Mouse (Mus musculus) heart, postnatal 0 days (tissue): ENCODE measurements around the gene Hist1h4i. TPM values are rescaled to one million over a fixed set of nuclear protein-coding genes. Genes with fewer than 3 reads are reported as not detected.

Experiments used
- ATAC-seq: fragments of 200-750 bp; cut with Nextera tagmentation; 2 replicates; pipeline ENCODE4 v1.8.0; 2017; ENCODE audit warnings: low read depth, moderate number of reproducible peaks, moderate library complexity; ENCODE audit not compliant: insufficient read depth
- DNase-seq: peaks from one replicate; pipeline ENCODE4 v3.0.0-alpha.2; 2016; ENCODE audit warnings: low spot score
- H3K27ac ChIP-seq: fragments of 300-500 bp; sonication (generic); 2 replicates; pipeline ENCODE4 v1.5.1; 2014; ENCODE audit warnings: low read depth, mild to moderate bottlenecking
- H3K27me3 ChIP-seq: fragments of 300-500 bp; sonication (generic); 2 replicates; pipeline ENCODE4 v1.6.1; 2014; ENCODE audit warnings: low read length, mixed read lengths; ENCODE audit not compliant: control insufficient read depth, insufficient read depth
- H3K36me3 ChIP-seq: fragments of 300-500 bp; sonication (generic); replicated peaks from 2 replicates; pipeline ENCODE4 v1.6.1; 2014; ENCODE audit warnings: low read length, mixed read lengths; ENCODE audit not compliant: control insufficient read depth, insufficient read depth
- H3K4me1 ChIP-seq: fragments of 300-500 bp; sonication (generic); 2 replicates; pipeline ENCODE4 v1.6.1; 2014; ENCODE audit warnings: antibody characterized with exemption; ENCODE audit not compliant: control insufficient read depth, insufficient read depth
- H3K4me2 ChIP-seq: fragments of 300-500 bp; sonication (generic); 2 replicates; pipeline ENCODE4 v1.6.1; 2014; ENCODE audit warnings: low read depth, mild to moderate bottlenecking, low read length, moderate library complexity
- H3K4me3 ChIP-seq: fragments of 300-500 bp; sonication (generic); 2 replicates; pipeline ENCODE4 v1.5.1; 2014; ENCODE audit warnings: low read depth, low read length
- H3K9ac ChIP-seq: fragments of 300-500 bp; sonication (generic); replicated peaks from 2 replicates; pipeline ENCODE4 v1.6.1; 2014; ENCODE audit warnings: low read depth, low read length, mixed read lengths
- H3K9me3 ChIP-seq: fragments of 300-500 bp; sonication (generic); replicated peaks from 2 replicates; pipeline ENCODE4 v1.6.1; 2016; ENCODE audit warnings: low read length; ENCODE audit not compliant: control insufficient read depth
- CTCF ChIP-seq: IDR thresholded peaks from 2 replicates; pipeline ENCODE4 v1.5.1; 2016; ENCODE audit warnings: antibody characterized with exemption, control low read depth, low read depth
- EP300 ChIP-seq: IDR thresholded peaks from 2 replicates; pipeline ENCODE4 v1.6.1; 2016; ENCODE audit warnings: antibody characterized with exemption, low read depth
- WGBS: fragments of 180-500 bp; shearing (Covaris S2); extraction: QIAGEN DNeasy Blood & Tissue Kit; methylation state at CpG from one replicate; pipeline ENCODE4 v1.1.7; 2014; 5-methylcytosine and 5-hydroxymethylcytosine counted together
- polyA plus RNA-seq: library from polyadenylated mRNA; unstranded; fragments of >200 nt; fragmentation: Nextera tagmentation; extraction: Ambion mirVana; gene quantifications from 2 replicates; pipeline ENCODE4 v1.2.1, GENCODE M21; 2015
- total RNA-seq: library from RNA; depleted of rRNA; stranded (reverse); fragments of >200 nt; gene quantifications from 2 replicates; pipeline ENCODE4 v1.2.3, GENCODE M21; 2014; ENCODE audit warnings: low replicate concordance

Gene Hist1h4i
- total and polyA plus RNA-seq, 2 experiments from 2014 or later, result 4.0 to 29.3 TPM

DNA sequence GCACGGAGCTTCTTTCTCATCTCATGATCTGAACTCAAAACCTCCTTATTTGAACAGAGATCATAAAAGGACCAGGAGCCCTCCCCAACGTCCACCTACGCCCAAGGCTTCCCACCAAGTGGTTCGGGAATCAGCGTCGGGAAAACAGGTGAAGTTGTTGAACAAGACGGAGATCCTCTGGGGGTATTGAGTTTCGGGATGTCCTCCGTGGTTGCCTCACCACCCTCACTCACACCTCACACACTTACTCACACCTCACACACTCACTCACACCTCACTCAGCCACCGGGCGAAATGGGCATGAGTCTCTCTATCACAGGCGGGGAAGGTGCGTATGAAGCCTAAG is 44.3 kb downstream of the Hist1h4i start:
- ATAC-seq (no peak), DNase-seq (no peak)
- H3K9ac ChIP-seq, result no peak overlapping the region
- H3K27ac ChIP-seq, result no peak overlapping the region
- 0 out of 2 replicates have a peak, but pooled peaks cover 3% of the 10 kb centered on the region for H3K4me1 ChIP-seq
- H3K36me3 ChIP-seq, result no peaks in the 10 kb centered on the region
- H3K27me3 ChIP-seq, result peaks cover 87% of the 10 kb centered on the region
- TF ChIP-seq CTCF, result no peak
- no peak for TF ChIP-seq EP300
- peak overlapping the region; percentile 59 for H3K4me2 ChIP-seq
- WGBS, result 3% methylated on average over 13 of the region's 13 CpGs
- H3K9me3 ChIP-seq, result 0 out of 2 replicates have a peak, but pooled peaks cover under 1% of the 10 kb centered on the region
- H3K4me3 ChIP-seq, result peak overlapping the region; percentile 40; the same call in 1 of the 2 replicates

DNA sequence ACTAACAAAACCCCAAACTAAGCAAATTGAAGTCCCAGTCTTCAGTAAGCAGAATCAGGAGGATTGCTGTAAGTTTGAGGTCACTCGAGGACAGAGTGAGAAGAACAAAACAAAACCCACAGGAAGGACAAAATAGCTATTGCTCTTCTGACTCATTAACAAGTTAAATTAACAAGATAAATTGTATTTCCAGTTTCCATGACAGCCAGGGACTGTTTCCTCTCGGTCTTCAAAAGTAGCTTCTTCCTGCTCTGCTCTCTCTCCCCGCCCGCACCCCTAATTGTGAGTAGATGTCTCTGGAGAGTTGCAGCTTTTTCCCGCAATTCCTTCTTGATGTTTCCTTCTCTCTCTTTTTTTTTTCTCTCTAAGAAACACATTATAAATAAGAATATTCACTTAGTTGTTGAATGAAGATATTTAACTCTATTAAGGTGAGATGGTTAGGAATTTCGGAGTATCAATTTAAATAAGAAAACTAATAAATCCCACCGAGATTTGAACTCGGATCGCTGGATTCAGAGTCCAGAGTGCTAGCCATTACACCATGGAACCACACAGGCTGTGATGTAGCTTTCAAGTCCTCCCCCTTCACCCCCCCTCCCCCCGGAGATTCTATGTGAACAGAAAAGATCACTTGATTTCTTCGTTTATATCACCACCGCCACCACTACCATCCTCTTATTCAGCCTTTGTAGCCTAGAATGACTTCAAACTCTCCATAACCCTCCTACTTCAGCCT is 44.9 kb downstream of the Hist1h4i start:
- Histone ChIP-seq H3K27me3 (peaks cover 83% of the 10 kb centered on the region), H3K9ac (no peak overlapping the region), H3K27ac (no peak overlapping the region), H3K36me3 (no peaks in the 10 kb centered on the region), H3K4me3 (peak overlapping the region; percentile 40; the same call in 1 of the 2 replicates), H3K4me1 (0 out of 2 replicates have a peak, but pooled peaks cover 3% of the 10 kb centered on the region), H3K9me3 (peaks cover 6% of the 10 kb centered on the region; the same call in 1 of the 2 replicates), H3K4me2 (peak overlapping the region; percentile 59)
- WGBS, result 5% methylated on average over 12 of the region's 12 CpGs
- DNase-seq (no peak), ATAC-seq (no peak)
- no peak for TF ChIP-seq CTCF
- TF ChIP-seq EP300, result no peak

DNA sequence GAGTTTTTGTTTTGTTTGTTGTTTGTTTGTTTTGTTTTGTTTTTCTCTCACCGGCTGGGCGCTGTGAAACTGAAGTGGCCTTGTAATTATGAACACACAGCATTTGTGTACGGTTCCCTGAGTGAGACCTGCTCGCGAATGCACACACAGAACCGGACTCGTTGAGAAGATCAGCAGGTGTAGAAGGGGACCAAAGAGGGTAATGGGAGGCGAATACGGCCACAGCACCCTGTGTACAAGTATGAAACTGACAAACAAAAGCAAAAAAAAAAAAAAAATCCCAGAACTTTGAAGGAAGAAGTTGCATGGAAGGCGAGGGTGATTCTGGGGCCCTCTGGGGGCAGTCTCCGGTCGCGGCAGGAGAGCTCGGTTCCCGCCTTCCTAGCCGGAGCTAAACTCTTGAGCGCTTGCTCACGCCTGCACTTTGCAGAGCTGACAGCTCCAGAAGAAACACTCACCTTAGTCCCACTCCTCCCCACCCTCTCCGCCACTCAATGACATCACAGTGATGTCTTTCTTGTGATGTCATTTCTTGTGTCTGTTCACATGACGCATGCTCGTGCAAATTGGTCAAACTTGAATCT is 45.7 kb downstream of the Hist1h4i start:
- ATAC-seq, result no peak
- H3K4me1 ChIP-seq, result 0 out of 2 replicates have a peak, but pooled peaks cover 3% of the 10 kb centered on the region
- peak; percentile 40 for DNase-seq
- H3K27me3 ChIP-seq, result peaks cover 74% of the 10 kb centered on the region
- no peak overlapping the region for H3K9ac ChIP-seq
- WGBS, result under 1% methylated on average over 21 of the region's 21 CpGs
- H3K4me2 ChIP-seq, result peak overlapping the region; percentile 59
- H3K36me3 ChIP-seq, result no peaks in the 10 kb centered on the region
- TF ChIP-seq CTCF, result no peak
- TF ChIP-seq EP300, result no peak
- peak overlapping the region; percentile 40 for H3K4me3 ChIP-seq
- no peak overlapping the region for H3K27ac ChIP-seq
- peaks cover 13% of the 10 kb centered on the region; the same call in 1 of the 2 replicates for H3K9me3 ChIP-seq

DNA sequence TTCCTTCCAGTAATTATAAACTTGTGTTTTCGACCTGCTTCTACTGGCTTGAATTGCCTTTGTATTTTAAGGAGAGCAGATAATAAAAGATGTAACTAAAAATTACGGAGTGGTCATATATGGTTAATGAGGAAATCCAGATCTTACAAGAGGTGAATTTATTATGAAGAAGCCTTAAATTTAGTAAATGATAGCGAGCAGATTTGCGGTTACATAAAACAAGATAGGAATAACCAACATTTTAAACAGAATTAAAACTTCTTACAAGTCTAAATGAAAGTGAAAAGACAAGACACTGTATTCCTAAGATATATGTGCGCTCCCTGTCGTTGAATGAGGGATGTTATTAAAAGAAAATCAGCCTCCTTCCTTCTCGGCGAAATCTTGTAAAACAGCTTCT is 46.3 kb downstream of the Hist1h4i start:
- Histone ChIP-seq H3K36me3 (no peaks in the 10 kb centered on the region), H3K9ac (no peak overlapping the region), H3K4me1 (0 out of 2 replicates have a peak, but pooled peaks cover 3% of the 10 kb centered on the region), H3K9me3 (peaks cover 13% of the 10 kb centered on the region; the same call in 1 of the 2 replicates), H3K4me2 (peak overlapping the region; percentile 59), H3K27ac (no peak overlapping the region), H3K4me3 (peak overlapping the region; percentile 40), H3K27me3 (peaks cover 69% of the 10 kb centered on the region)
- peak; percentile 11 for DNase-seq
- 8% methylated on average over 8 of the region's 8 CpGs for WGBS
- no peak for ATAC-seq
- TF ChIP-seq CTCF (no peak), EP300 (no peak)

DNA sequence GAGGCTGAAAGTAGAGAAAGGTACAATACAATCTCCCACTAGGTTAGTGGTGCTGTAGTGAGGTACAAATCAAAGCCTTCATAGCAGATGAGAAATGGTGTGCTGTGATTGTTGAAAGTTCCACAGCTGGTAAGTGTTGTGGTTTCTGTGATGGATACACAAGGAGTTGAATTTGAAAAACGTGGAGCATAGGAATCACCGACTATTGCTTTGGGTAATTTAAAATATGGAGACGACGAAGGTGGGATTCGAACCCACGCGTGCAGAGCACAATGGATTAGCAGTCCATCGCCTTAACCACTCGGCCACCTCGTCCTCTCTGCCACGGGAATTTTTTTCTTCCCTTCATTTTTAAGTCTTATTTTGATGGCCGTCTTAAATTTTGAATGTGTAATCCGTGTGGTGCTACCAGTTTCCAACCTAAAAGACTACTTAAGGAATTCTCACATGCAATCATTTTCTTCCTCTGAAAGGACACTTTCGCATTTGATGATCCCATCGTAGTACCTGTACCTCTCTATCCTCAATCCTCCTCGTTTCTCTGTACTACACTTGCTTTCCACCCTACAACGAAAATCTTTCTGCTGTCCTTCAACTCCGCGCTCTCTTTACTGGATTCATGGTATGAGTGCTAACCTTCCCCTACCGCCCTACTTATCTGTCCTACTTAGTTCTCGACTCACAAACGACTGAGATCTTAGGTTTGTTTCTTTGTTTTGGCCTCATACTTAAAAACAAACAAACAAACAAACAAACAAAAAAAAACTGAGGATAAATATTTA is 47.0 kb downstream of the Hist1h4i start:
- no peak overlapping the region for H3K27ac ChIP-seq
- H3K9me3 ChIP-seq, result peaks cover 13% of the 10 kb centered on the region; the same call in 1 of the 2 replicates
- peaks cover 61% of the 10 kb centered on the region for H3K27me3 ChIP-seq
- DNase-seq (peak; percentile 11), ATAC-seq (no peak)
- no peak for TF ChIP-seq EP300
- TF ChIP-seq CTCF, result no peak
- H3K36me3 ChIP-seq, result no peaks in the 10 kb centered on the region
- 10% methylated on average over 22 of the region's 22 CpGs for WGBS
- no peak overlapping the region for H3K9ac ChIP-seq
- H3K4me2 ChIP-seq, result no peak overlapping the region
- 0 out of 2 replicates have a peak, but pooled peaks cover 3% of the 10 kb centered on the region for H3K4me1 ChIP-seq
- no peak overlapping the region; the same call in 1 of the 2 replicates for H3K4me3 ChIP-seq
